Mouse (Mus musculus): ENCODE data around the gene Rfx5. TPM values are rescaled to one million over a fixed set of nuclear protein-coding genes. Genes with fewer than 3 reads are reported as not detected.
A peak's percentile ranks its signal among the peaks of the same experiment; 100 is the strongest.
"Not testable (repeated sequence)": the region's sequence is repeated elsewhere in the genome, so short reads cannot be mapped to it uniquely, and the experiment has no call there.

The Rfx5 gene
- polyA plus RNA-seq, 1 experiment = 36.8 TPM

GRCm38 (mm10) chr3:94943706-94944105, 10.2 kb upstream of the Rfx5 start:
- WGBS = 43% methylated on average over 4 of the region's 4 CpGs
- H3K4me1 ChIP-seq (replicated peaks; ENCODE audit: control insufficient read depth, insufficient read depth, low read length); H3K27ac ChIP-seq (ENCODE audit: control insufficient read depth, insufficient read depth, low read length); H3K36me3 ChIP-seq (ENCODE audit: control insufficient read depth, insufficient read depth, low read length); H3K4me3 ChIP-seq (ENCODE audit: control insufficient read depth, insufficient read depth, low read length); DNase-seq; H3K27me3 ChIP-seq (ENCODE audit: control insufficient read depth, insufficient read depth, low read length): not testable (repeated sequence)
- peak; percentile 50; the same call in 1 of the 2 replicates for TF ChIP-seq CTCF (IDR thresholded peaks at IDR 0.05; ENCODE audit: borderline replicate concordance, control insufficient read depth, extremely low read depth, insufficient read depth, low read length, poor library complexity)

GRCm38 (mm10) chr3:94948066-94948614, 5.7 kb upstream of the Rfx5 start:
- DNase-seq = no peak
- no peak overlapping the region for H3K27ac ChIP-seq (ENCODE audit: control insufficient read depth, insufficient read depth, low read length)
- WGBS = 86% methylated on average over 3 of the region's 3 CpGs
- no peaks in the 10 kb centered on the region for H3K27me3 ChIP-seq (ENCODE audit: control insufficient read depth, insufficient read depth, low read length)
- H3K36me3 ChIP-seq (ENCODE audit: control insufficient read depth, insufficient read depth, low read length) = no peaks in the 10 kb centered on the region
- no peak overlapping the region for H3K4me3 ChIP-seq (ENCODE audit: control insufficient read depth, insufficient read depth, low read length)
- peaks cover 9% of the 10 kb centered on the region for H3K4me1 ChIP-seq (replicated peaks; ENCODE audit: control insufficient read depth, insufficient read depth, low read length)
- TF ChIP-seq CTCF (IDR thresholded peaks at IDR 0.05; ENCODE audit: borderline replicate concordance, control insufficient read depth, extremely low read depth, insufficient read depth, low read length, poor library complexity) (no peak), POLR2A (IDR thresholded peaks at IDR 0.05; ENCODE audit: control insufficient read depth, extremely low read depth, insufficient read depth, low read length, poor library complexity) (no peak)

DNA sequence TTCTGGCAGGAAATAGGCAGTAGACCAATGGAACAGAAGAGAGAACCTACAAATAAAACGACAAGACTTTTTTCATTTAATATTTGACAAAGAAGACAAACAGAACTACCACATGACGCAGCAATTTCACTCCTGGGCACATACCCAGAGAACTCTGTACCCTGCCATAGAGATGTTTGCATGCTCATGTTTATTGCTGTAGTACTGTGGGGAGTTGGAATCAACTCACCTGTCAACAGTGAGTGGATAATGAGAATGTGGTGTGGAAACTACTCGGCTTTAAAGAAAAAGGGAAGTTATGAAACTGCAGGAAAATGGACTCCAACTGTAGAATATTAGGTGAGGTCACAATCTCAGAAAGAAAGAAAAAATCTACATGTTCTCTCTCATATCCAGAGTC, 4.2 kb upstream of the Rfx5 start:
- no peak overlapping the region for H3K27ac ChIP-seq (ENCODE audit: control insufficient read depth, insufficient read depth, low read length)
- H3K27me3 ChIP-seq (ENCODE audit: control insufficient read depth, insufficient read depth, low read length) = no peaks in the 10 kb centered on the region
- WGBS = 49% methylated on average over 3 of the region's 3 CpGs
- no peak for DNase-seq
- H3K36me3 ChIP-seq (ENCODE audit: control insufficient read depth, insufficient read depth, low read length) = no peaks in the 10 kb centered on the region
- no peak overlapping the region for H3K4me3 ChIP-seq (ENCODE audit: control insufficient read depth, insufficient read depth, low read length)
- TF ChIP-seq CTCF (IDR thresholded peaks at IDR 0.05; ENCODE audit: borderline replicate concordance, control insufficient read depth, extremely low read depth, insufficient read depth, low read length, poor library complexity) = no peak
- TF ChIP-seq POLR2A (IDR thresholded peaks at IDR 0.05; ENCODE audit: control insufficient read depth, extremely low read depth, insufficient read depth, low read length, poor library complexity) = no peak
- peaks cover 9% of the 10 kb centered on the region for H3K4me1 ChIP-seq (replicated peaks; ENCODE audit: control insufficient read depth, insufficient read depth, low read length)

DNA sequence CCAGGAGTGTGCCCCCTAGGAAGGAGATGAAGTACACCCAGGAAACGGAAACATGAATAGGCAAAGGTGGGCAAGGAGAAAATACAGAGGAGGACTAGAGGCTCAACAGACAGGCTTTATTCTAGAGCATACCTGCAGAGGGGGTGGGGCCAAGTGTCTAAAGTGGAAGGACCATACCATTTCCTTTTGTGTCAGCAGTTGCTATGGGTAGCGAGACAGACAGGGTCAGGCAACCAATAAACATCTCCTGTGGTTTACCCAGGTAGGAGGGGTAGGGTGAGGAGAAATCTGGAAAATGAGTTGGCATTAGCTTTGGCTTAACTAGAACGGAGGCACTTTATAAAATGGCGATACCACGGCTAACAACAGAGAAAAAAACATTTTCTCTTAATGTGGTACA, 1.1 kb upstream of the Rfx5 start:
- Histone ChIP-seq H3K4me1 (replicated peaks; ENCODE audit: control insufficient read depth, insufficient read depth, low read length) (peaks cover 16% of the 10 kb centered on the region), H3K27me3 (ENCODE audit: control insufficient read depth, insufficient read depth, low read length) (no peaks in the 10 kb centered on the region), H3K27ac (ENCODE audit: control insufficient read depth, insufficient read depth, low read length) (no peak overlapping the region), H3K4me3 (ENCODE audit: control insufficient read depth, insufficient read depth, low read length) (no peak overlapping the region), H3K36me3 (ENCODE audit: control insufficient read depth, insufficient read depth, low read length) (peaks cover 13% of the 10 kb centered on the region)
- WGBS = 41% methylated on average over 5 of the region's 5 CpGs
- peak; percentile 73 for DNase-seq
- TF ChIP-seq CTCF (IDR thresholded peaks at IDR 0.05; ENCODE audit: borderline replicate concordance, control insufficient read depth, extremely low read depth, insufficient read depth, low read length, poor library complexity) (no peak), POLR2A (IDR thresholded peaks at IDR 0.05; ENCODE audit: control insufficient read depth, extremely low read depth, insufficient read depth, low read length, poor library complexity) (no peak)

- TF ChIP-seq CTCF (IDR thresholded peaks at IDR 0.05; ENCODE audit: borderline replicate concordance, control insufficient read depth, extremely low read depth, insufficient read depth, low read length, poor library complexity) (no peak), POLR2A (IDR thresholded peaks at IDR 0.05; ENCODE audit: control insufficient read depth, extremely low read depth, insufficient read depth, low read length, poor library complexity) (no peak)
- Histone ChIP-seq H3K27ac (ENCODE audit: control insufficient read depth, insufficient read depth, low read length) (peak overlapping the region; percentile 85), H3K36me3 (ENCODE audit: control insufficient read depth, insufficient read depth, low read length) (peaks cover 19% of the 10 kb centered on the region), H3K27me3 (ENCODE audit: control insufficient read depth, insufficient read depth, low read length) (no peaks in the 10 kb centered on the region), H3K4me3 (ENCODE audit: control insufficient read depth, insufficient read depth, low read length) (peak overlapping the region; percentile 96), H3K4me1 (replicated peaks; ENCODE audit: control insufficient read depth, insufficient read depth, low read length) (peaks cover 16% of the 10 kb centered on the region)
- 4% methylated on average over 9 of the region's 9 CpGs for WGBS
- no peak for DNase-seq
Observed at GRCm38 (mm10) chr3:94953384-94953763, 501 bp upstream of the Rfx5 start.

- Histone ChIP-seq H3K27me3 (ENCODE audit: control insufficient read depth, insufficient read depth, low read length) (no peaks in the 10 kb centered on the region), H3K4me1 (replicated peaks; ENCODE audit: control insufficient read depth, insufficient read depth, low read length) (peaks cover 7% of the 10 kb centered on the region), H3K4me3 (ENCODE audit: control insufficient read depth, insufficient read depth, low read length) (no peak overlapping the region), H3K27ac (ENCODE audit: control insufficient read depth, insufficient read depth, low read length) (no peak overlapping the region), H3K36me3 (ENCODE audit: control insufficient read depth, insufficient read depth, low read length) (peaks cover 29% of the 10 kb centered on the region)
- 95% methylated on average over 8 of the region's 8 CpGs for WGBS
- DNase-seq = no peak
- TF ChIP-seq POLR2A (IDR thresholded peaks at IDR 0.05; ENCODE audit: control insufficient read depth, extremely low read depth, insufficient read depth, low read length, poor library complexity) (no peak), CTCF (IDR thresholded peaks at IDR 0.05; ENCODE audit: borderline replicate concordance, control insufficient read depth, extremely low read depth, insufficient read depth, low read length, poor library complexity) (no peak)
Observed at GRCm38 (mm10) chr3:94958295-94958694, 4.4 kb downstream of the Rfx5 start.

DNA sequence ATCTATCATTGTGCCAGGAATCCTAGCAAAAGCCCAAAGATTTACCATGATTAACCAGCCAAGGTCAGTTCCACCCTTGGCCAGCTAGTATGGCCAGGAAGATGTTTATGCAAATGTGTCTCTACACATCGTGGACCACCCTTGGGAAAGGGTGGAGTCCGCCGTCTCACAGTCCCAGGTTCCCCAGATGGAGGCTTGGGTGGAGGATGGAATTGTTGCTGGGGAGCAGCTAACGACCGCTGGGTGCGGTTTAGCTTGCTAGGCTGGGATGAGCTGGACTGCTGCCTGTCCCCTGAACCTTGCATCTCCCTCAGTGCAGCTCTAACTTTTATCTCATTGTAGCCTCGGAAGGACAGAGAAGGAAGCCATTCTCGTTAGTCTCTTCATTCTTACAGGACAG, 6.0 kb downstream of the Rfx5 start:
- no peak for DNase-seq
- WGBS = 89% methylated on average over 8 of the region's 8 CpGs

More for the DNA sequence above, 6.0 kb downstream of the Rfx5 start:
- H3K4me1 ChIP-seq (replicated peaks; ENCODE audit: control insufficient read depth, insufficient read depth, low read length) = peaks cover 6% of the 10 kb centered on the region
- no peaks in the 10 kb centered on the region for H3K27me3 ChIP-seq (ENCODE audit: control insufficient read depth, insufficient read depth, low read length)
- H3K4me3 ChIP-seq (ENCODE audit: control insufficient read depth, insufficient read depth, low read length) = no peak overlapping the region
- H3K36me3 ChIP-seq (ENCODE audit: control insufficient read depth, insufficient read depth, low read length) = peaks cover 29% of the 10 kb centered on the region
- no peak overlapping the region for H3K27ac ChIP-seq (ENCODE audit: control insufficient read depth, insufficient read depth, low read length)
- no peak for TF ChIP-seq POLR2A (IDR thresholded peaks at IDR 0.05; ENCODE audit: control insufficient read depth, extremely low read depth, insufficient read depth, low read length, poor library complexity)
- no peak for TF ChIP-seq CTCF (IDR thresholded peaks at IDR 0.05; ENCODE audit: borderline replicate concordance, control insufficient read depth, extremely low read depth, insufficient read depth, low read length, poor library complexity)
